Mouse (Mus musculus) kidney, adult 18-20 months (tissue): ENCODE results near the gene 3110082I17Rik.
"Not testable (repeated sequence)": the region's sequence is repeated elsewhere in the genome, so short reads cannot be mapped to it uniquely, and the experiment has no call there.

Experiments used
- DNase-seq: peaks from one replicate; pipeline ENCODE4 v3.0.0; 2021

Gene 3110082I17Rik

DNA sequence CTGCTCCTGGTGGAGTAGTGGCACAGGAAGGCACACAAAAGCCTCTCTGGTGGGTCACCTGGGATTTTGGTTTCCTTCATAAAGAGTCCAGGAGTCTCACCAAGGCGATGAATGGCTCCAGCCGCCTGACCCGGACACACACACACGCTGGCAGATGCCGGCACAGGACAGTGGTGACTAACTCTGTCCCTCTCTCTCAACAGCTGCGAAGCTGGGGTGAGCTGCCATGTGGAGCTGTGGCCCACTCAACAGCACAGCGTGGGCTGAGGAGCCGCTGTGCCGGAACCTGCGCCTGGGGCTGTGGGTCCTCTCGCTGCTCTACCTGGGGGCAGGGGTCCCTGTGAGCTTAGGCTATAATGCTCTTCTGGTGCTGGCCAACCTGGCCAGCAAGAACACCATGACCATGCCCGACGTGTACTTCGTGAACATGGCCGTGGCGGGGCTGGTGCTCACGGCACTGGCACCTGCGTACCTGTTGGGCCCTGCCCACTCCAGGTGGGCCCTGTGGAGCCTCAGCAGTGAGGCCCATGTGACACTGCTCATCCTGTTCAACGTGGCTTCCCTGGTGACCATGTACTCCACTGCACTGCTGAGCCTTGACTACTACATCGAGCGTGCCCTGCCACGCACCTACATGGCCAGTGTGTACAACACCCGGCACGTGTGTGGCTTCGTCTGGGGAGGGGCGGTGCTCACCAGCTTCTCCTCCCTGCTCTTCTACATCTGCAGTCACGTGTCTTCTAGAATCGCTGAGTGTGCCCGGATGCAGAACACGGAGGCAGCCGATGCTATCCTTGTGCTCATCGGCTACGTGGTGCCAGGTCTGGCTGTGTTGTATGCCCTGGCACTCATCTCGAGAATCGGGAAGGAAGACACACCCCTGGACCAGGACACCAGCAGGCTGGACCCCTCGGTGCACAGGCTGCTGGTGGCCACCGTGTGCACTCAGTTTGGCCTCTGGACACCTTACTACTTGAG lies 67.8 kb downstream of the 3110082I17Rik start:
- DNase-seq = no peak

DNA sequence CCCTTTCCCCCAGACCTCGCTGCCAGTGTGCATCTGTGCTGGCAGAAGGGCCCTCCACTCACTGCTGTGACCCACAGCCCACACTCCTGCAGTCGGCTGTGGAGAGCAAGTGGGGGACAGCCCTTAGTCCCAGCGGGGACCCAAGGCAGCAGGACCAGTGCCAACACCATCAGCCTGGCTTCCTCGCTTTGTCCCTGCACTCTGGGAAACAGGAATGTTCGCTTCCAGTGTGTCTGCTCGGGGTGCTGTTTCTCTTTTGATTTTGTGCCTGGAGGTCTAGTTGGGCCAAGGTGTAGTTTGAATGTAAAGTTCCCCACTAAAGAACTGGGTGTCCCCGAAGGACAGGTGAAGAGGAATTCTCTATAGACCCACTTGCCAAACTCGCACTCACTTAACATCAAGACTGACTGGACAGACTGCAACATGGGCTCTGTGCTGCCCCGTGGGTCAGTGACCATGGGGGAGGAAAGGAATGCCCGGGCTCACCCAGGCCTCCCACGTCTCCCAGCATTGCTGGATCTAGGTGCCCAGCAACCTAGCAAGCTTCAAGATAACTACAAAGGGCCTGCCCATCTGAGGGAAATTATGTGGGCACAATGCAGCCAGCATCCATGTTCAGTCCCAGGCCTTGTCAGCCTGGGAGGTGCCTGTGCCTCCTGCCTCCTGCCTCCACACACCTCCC lies 68.9 kb downstream of the 3110082I17Rik start:
- DNase-seq = no peak

DNA sequence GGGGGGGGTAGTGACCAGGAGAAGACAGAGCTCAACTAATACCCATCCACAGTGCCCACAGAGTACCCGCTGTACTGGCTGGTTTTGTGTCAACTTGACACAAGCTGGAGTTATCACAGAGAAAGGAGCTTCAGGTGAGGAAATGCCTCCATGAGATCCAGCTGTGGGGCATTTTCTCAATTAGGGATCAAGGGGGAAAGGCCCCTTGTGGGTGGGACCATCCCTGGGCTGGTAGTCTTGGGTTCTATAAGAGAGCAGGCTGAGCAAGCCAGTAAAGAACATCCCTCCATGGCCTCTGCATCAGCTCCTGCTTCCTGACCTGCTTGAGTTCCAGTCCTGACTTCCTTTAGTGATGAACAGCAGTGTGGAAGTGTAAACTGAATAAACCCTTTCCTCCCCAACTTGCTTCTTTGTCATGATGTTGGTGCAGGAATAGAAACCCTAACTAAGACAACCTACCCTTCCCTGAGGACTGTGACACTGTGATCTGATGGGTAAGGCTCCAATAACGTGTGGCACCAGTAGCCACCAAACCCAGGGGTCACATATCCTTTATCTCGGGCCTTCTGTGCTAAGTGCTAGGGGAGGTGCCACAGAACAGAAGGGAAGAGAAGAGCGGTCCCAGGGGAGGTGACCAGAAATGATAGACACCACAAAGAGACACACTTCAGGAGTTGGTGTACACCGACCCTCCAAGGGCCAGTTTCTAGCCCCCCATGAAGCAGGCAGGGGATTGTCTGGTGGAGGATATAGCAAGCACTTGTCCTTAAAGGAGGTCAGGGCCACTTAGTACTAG lies 69.8 kb downstream of the 3110082I17Rik start:
- DNase-seq = not testable (repeated sequence)

DNA sequence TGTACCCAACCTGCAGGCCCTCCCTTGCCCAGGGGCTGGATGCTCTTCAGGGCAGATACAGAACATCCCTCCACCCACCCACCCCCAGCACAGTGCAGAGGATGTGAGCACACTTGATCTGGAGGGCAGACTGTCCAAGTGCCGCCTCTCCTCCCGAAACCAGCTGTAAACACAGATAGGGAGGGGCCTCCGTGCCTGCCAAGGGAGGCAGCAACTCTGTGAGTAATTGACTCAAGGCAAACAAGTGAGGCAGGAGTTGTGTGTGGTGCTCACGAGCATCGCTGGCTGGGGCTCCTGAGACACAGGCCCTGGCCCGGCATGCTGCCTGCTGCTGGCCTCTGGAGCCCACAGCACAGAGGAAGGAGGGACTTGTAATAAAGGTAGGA lies 70.7 kb downstream of the 3110082I17Rik start:
- peak; percentile 59 for DNase-seq

DNA sequence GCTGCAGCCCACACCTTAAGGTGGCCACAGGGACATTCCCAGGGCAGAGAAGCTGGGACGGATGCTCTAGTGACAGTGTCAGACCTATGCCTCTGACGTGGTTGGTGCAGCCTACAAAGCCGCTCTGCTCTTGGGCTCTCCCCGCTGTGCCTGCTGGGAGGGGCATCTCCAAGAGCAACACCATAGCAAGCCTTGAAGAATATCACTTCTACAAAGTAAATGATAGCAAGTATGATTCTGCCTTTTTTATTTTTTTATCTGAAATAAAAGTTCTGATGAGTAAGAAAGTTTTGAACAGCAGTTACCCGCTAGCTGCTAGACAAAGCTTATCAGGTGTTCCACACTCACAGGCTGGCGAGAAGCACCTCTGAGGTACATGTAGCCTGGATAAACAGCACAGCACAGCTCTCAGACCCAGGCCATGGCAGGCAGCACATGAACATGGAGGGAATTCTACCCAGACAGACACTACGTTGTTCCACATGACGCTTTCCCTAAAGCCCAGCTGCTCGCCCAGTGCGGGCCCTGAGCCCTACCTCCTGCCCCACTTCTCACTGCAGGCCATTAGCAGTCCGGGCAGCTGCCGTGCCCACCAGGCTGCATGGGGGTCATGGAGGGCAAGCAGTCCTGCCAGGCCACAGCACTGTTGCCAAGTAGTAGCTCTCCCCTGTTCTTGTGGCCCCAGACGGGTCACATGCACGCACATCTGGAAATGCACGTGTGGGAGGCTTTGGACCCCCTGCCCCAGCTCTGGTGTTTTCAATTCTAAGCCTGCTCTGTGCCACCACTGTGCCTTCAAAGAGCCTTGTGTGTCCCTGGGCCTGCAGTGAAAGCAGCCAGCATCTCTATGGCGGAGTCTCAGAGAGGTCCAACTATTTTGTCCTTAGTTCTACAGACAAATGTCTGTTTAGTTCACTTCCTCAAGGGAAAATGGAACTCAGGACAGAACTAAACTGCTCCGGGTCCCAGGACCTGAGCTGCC lies 71.3 kb downstream of the 3110082I17Rik start:
- DNase-seq = no peak

DNA sequence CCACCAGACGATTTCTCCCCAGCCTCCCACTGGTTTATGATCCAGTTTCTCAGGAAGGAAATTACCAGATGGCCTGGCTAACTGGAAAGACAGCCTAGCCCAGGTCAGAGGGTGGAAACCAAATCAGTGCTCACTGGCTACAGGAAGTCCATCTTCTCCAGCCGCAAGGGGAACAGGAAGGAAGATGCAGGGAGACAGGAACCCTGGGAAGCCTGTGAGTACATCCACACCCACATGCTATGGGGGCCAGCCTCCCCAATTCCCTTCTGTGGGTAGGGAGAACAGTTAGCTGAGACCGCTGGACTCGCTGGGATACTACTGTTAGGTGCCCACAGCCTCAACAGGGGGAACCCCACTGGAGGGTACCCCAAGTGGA lies 72.1 kb downstream of the 3110082I17Rik start:
- peak; percentile 43 for DNase-seq

DNA sequence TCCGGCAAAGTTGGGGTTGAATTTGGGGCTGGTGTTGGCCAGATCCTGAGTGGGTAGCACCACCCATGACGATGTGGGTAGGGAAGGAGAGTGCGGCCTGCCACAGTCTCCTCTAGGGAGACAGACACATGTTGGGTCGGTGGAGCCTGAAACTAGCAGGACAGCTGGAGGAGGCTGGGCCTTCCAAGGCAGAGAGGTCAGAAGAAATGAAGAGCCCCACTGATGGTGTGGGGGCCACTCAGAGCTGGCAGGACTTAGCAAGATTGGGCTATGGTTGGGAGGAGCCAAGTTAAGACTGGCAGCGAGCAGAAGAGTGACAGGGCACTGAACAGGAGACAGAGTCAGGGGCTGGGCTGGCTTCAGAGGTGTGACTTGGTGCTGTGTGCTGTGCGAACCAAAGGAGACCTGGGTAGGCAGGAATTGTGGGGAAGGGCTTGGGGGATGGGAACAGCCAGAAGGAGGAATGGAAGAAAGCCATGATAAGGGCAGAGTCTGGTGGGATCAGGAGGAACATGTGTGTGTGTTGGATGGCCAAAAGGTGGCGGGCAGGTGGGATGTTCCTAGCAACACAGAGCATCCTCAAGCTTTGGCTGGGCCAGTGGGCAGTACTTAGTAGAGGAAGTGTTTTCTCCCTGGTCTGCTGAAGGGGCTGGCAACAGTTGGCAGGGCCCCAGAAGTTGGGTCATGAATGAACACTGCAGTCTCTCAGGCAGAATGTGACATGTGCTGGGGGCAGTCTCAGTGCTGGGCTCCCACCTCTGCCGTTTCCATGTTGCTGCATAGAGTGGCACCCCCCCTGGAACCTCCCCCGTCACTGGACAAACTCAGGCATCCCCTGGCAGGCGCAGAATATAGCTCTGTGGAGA lies 72.8 kb downstream of the 3110082I17Rik start:
- peak; percentile 27 for DNase-seq

DNA sequence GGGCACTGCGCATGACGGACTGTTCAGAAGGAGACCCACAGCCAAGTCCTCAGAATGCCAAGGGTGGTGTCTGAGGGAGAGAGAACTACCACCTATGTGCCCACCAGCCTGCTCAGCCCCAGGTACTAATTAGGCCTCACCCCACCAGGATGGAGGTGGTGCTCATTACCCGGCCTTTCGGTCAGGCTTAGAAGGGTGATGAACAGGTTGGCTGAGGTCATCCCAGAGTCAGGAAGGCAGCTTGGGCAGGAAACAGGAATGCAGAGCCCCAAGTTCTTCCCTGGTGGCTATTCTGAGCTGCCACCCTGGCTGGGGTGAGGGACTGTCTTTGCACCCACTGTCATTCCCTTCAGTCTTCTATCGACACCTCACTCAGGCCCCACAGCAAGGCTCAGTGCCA lies 74.3 kb downstream of the 3110082I17Rik start:
- no peak for DNase-seq

DNA sequence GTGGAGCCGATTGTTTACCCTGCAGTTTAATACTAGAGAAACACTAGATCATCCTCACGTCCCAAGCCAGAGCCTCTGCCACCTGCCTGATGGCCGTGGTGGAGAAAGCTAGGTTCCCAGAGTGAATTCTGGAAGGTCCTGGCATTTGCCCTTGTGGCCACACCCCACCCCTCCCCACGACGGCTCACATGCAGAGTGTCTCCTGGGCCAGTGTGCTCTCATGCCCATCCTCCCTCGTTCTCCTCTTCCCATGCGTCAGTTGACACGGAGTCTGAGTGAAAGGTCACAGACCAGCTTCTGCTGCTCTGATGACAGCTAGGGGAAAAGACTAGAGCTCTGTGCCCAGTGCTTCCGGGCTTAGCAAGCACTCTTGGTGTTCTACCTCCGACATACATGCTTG lies 75.8 kb downstream of the 3110082I17Rik start:
- peak; percentile 62 for DNase-seq

DNA sequence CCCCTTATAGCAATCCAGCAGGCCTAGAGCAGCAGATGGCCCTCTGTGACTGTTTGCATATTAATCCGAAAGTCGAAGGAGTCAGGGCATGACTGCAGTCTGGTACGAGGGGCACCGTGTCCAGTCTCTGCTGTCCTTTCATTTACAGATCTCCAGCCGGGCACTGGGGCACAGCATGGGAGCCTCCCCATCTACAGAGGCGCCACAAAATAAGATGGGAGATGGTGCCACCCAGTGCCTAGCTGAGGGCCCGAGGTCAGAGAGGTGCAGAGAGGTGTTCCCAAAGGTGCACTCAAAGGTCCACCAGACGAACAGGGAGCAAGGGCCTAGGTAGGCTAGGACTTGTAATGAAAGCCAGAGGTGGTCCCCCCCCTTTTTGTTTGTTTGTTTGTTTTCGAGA lies 77.1 kb downstream of the 3110082I17Rik start:
- no peak for DNase-seq

DNA sequence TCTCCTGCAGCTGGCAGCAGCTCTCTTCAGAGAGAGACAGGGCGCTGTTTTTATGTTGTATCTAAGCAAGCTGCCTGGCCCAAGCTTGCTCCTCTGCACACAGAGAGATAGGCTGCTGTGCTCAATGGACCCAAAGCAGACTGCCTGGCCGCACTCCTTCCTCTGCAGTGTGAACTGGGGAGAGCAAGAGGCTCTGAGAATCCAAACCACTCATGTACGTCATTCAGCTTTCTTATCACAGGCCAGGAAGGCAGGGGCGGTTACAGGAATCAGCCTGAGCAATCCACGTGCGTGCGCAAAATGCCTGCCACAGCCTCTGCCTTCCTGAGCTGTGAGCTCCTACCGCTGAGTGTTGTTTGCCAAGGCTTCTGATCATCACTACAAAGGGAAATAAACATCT lies 77.6 kb downstream of the 3110082I17Rik start:
- DNase-seq = peak; percentile 59

DNA sequence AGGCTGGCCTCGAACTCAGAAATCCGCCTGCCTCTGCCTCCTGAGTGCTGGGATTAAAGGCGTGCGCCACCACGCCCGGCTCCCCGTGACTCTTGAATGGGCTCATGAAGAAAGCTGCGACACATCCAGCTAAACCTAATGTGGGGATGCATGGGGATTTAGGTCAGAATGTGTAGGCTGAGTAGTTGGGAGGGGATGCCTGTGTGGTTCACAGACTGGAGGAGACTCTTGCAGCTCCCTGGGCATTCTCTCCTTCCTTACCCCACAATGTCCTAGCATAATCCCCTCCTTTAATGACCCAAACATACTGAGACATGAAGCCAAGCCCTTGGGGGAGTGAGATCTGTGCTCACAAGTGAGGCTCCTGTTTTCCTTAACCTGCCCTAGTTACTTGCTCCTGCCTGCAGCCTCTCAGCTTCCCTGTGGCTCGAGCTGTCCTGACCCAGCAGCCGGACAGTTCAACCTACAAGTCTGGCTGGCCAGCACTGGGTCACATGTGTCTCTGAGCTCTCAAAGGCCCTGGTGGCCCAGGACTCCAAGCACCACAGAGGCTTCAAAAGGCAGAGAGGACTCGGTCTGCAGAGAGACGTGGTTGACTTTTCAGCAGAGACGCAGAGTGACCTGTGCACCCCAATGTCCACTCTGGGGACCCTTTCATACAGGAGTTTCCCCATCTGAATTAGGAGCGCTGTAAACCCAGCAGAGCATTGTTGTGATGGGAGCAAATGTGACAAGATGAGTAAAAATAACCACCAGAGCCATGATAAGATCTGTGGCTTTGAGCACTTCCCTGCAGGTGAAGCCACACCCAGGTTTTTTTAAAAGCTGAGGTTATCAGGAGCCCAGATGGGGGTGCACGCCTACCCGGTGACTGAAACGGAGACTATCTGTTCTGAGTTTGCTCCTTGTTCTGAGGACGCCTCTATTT lies 78.5 kb downstream of the 3110082I17Rik start:
- DNase-seq = peak; percentile 45

DNA sequence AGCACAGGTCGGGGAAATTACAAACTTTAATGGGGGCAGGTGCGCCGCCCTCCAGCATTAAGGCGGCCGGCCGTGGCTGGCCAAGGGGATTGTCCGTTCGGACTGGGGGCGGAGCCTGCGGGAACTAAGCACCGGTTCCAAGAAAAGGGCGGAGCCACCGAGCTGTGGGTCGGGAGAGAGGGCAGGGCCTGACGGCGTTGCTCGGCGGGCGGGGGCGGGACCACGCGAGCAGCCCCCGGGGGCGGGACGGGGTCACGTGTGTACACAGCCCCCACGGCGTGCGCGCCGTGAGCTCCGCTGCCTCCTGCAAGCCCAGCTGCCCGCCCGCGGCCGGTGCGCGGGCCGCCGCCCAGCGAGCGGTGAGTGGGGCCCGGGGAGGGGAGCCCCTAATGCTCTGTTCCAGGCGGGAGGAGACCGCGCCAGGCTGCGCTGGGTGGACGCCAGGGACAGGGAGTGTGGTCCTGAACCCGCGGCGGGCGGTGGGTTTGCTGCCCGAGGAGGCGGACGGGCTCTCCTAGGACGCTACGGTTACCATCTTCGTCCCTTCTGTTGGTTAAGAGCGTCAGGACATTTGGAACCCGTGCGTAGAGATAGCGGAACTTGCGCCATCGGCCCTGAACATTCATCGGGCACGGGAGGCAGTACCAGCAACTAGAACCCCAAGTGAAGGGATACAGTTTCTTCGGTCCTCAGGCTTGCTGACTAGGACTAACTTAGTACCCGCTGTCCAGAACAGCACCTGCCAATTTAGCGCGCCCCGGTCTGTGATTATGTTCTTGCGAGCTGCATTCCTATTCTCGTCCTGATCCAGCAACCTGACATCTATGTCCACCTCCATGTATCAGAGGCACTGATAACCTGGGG lies 79.7 kb downstream of the 3110082I17Rik start:
- DNase-seq = peak; percentile 98

DNA sequence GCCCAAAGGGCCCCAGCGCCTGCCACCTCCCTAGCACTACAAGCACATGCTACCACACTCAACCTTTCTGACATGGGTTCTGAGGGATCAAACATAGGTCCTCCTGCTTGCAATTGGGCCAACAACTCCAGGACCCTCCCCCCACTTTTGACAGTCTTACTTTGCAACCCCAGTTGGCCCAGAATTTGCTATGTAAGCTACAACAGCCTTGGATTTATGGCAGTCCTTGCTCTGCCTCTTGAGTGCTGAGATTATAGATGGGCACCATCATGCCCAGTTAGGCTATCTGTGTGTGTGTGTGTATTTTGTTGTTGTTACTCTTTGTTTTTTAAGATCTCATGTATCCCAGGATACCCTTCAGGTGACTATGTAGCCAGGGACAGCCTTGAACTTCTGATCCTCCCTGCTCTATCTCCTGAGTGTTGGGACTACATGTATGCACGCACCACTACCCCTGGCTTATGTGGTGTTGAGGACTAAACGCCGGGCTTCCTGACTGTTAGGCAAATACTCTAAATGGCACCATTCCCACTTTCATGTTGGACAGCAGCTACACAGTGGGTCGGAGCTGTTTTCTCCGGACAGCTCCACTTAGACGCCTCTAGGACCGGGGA lies 80.4 kb downstream of the 3110082I17Rik start:
- DNase-seq = no peak

DNA sequence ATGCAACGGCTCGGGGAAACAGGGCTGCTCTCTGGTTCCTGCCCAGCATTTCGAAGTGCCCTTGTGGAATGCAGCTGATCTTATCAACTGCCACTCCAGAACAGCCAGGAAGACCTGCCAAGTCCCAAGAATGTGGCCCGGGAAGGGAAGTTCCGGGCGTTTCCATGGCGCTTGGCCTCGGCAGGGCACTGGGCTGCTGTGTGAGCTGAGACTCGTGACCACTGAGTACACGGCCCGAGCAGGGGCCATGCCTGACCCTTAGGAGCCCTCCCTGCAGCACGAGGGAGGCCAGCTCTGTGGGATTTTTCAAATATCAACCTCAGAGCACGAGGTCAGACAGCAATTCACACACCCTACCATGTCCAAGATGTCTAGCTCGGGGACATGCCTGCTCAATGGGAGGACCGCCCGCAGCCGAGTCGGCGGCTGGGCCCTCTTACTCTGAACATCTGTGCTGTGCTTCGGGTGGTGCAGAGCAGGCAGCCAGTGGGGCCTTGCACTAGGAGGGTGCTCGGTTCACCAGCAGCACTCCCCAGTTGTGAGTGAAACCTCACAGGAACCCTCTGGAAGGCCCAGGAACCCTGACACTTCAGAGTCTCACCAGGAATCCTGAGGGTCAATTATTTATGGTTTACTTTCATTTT lies 81.2 kb downstream of the 3110082I17Rik start:
- peak; percentile 91 for DNase-seq

DNA sequence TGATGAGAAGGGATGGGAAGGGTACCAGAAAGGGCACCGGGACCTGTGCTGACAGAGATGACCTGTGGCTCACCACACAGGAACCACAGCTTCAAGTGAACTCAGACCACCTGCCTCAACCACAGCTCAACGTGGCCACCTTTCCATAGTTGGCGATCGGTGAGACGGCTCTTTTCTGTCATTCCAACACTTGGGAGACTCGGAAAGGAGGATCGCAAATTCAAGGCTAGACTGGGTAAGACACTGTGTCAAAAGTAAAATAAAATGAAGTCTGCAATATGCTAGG lies 82.1 kb downstream of the 3110082I17Rik start:
- DNase-seq = no peak

DNA sequence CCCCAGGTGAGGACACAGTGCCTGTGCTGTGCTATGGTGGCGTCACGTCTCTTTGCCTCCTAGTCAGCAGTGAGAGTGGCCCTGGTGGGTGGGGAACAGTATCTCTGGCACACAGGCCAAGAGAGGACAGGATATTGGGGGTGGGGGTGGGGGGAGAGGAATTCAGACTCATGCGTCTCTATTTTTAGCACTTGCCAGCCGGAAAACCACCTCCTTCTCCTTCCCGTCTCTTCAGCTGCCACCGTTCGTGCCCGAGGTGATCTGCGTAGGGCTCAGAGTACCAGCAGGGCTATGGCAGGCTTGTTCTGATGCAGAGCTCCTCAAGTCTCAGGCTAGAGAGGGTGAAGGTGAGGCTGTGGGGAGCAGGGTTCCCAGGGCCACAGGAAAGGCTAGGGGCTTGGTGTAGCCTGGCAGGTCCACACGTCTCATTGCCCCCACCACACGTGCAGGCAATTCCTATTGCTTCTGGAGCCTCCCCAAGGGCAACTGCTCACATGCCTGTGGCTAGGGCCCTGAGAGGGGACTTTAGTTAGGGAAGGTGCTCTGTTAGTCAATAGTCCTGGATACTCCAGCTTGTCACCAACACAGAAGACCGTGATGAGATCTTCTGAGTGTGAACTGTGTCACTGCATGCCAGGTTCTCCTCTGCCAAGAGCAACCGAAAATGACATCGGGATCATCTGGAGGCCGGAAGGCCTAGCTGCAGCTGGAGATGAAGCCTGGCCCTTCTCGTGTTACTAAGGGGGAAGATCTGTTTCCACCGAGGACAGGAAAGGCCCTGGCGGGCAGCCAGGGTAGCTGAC lies 82.7 kb downstream of the 3110082I17Rik start, which contains the start of gene Gpr146:
TSS of gene Gpr146 (plus strand) at position 230 of the 803 bp plus-strand sequence.
- DNase-seq = peak; percentile 76
